Mouse (Mus musculus) kidney, embryonic 14.5 days (tissue): Measurements from ENCODE around the gene Rad51b. TPM values are rescaled to one million over a fixed set of nuclear protein-coding genes. Genes with fewer than 3 reads are reported as not detected.

ENCODE experiments used
- ATAC-seq: fragments of 200-750 bp; cut with Nextera tagmentation; 2 replicates; pipeline ENCODE4 v1.8.0; 2017; ENCODE audit warnings: moderate number of reproducible peaks, mild to moderate bottlenecking, moderate TSS enrichment, moderate library complexity; ENCODE audit not compliant: low FRiP score, low TSS enrichment
- H3K27ac ChIP-seq: fragments of 300-500 bp; sonication (generic); 2 replicates; pipeline ENCODE4 v1.5.1; 2014; ENCODE audit warnings: low read depth, mild to moderate bottlenecking, low read length, moderate library complexity, mixed read lengths
- H3K27me3 ChIP-seq: fragments of 300-500 bp; sonication (generic); 2 replicates; pipeline ENCODE4 v1.6.1; 2014; ENCODE audit warnings: mild to moderate bottlenecking, low read length; ENCODE audit not compliant: control insufficient read depth, insufficient read depth
- H3K36me3 ChIP-seq: fragments of 300-500 bp; sonication (generic); 2 replicates; pipeline ENCODE4 v1.6.1; 2014; ENCODE audit warnings: low read length, mixed read lengths; ENCODE audit not compliant: control insufficient read depth, insufficient read depth
- H3K4me1 ChIP-seq: fragments of 300-500 bp; sonication (generic); 2 replicates; pipeline ENCODE4 v1.6.1; 2014; ENCODE audit warnings: low read length, mixed read lengths; ENCODE audit not compliant: control insufficient read depth, insufficient read depth
- H3K4me2 ChIP-seq: fragments of 300-500 bp; sonication (generic); replicated peaks from 2 replicates; pipeline ENCODE4 v1.6.1; 2014; ENCODE audit warnings: low read depth, mild to moderate bottlenecking, low read length
- H3K4me3 ChIP-seq: fragments of 300-500 bp; sonication (generic); 2 replicates; pipeline ENCODE4 v1.5.1; 2014; ENCODE audit warnings: mild to moderate bottlenecking, low read length
- H3K9ac ChIP-seq: fragments of 300-500 bp; sonication (generic); 2 replicates; pipeline ENCODE4 v1.6.1; 2014; ENCODE audit warnings: low read depth, mild to moderate bottlenecking, low read length, moderate library complexity
- H3K9me3 ChIP-seq: fragments of 300-500 bp; sonication (generic); 2 replicates; pipeline ENCODE4 v1.6.1; 2016; ENCODE audit warnings: low read length; ENCODE audit not compliant: control insufficient read depth
- WGBS: fragments of 180-500 bp; shearing (Covaris S2); extraction: QIAGEN DNeasy Blood & Tissue Kit; methylation state at CpG from one replicate; pipeline ENCODE4 v1.1.7; 2014; 5-methylcytosine and 5-hydroxymethylcytosine counted together
- polyA plus RNA-seq: library from polyadenylated mRNA; unstranded; fragments of >200 nt; fragmentation: Nextera tagmentation; extraction: Ambion mirVana; gene quantifications from 2 replicates; pipeline ENCODE4 v1.2.1, GENCODE M21; 2014

Rad51b gene
- polyA plus RNA-seq, 1 experiment from 2014 or later, result 7.2 TPM

GRCm38 (mm10) chr12:79433724-79434442, 136.8 kb downstream of the Rad51b start:
- Histone ChIP-seq H3K9ac (no peak overlapping the region), H3K36me3 (no peaks in the 10 kb centered on the region), H3K27me3 (no peaks in the 10 kb centered on the region), H3K27ac (no peak overlapping the region), H3K4me1 (peaks cover 8% of the 10 kb centered on the region; the same call in 1 of the 2 replicates), H3K4me3 (no peak overlapping the region), H3K4me2 (no peak overlapping the region), H3K9me3 (no peaks in the 10 kb centered on the region)
- whole genome bisulfite sequencing, result 48% methylated on average over 7 of the region's 7 CpGs
- no peak for ATAC-seq

- H3K9ac ChIP-seq, result no peak overlapping the region
- ATAC-seq, result no peak
- no peak overlapping the region for H3K4me3 ChIP-seq
- H3K4me2 ChIP-seq, result no peak overlapping the region
- no peaks in the 10 kb centered on the region for H3K9me3 ChIP-seq
- H3K36me3 ChIP-seq, result no peaks in the 10 kb centered on the region
- H3K27ac ChIP-seq, result no peak overlapping the region
- H3K27me3 ChIP-seq, result no peaks in the 10 kb centered on the region
- 93% methylated on average over 3 of the region's 3 CpGs for WGBS
- H3K4me1 ChIP-seq, result 0 out of 2 replicates have a peak, but pooled peaks cover 8% of the 10 kb centered on the region
Observed at GRCm38 (mm10) chr12:79435474-79435873, 138.4 kb downstream of the Rad51b start.

DNA sequence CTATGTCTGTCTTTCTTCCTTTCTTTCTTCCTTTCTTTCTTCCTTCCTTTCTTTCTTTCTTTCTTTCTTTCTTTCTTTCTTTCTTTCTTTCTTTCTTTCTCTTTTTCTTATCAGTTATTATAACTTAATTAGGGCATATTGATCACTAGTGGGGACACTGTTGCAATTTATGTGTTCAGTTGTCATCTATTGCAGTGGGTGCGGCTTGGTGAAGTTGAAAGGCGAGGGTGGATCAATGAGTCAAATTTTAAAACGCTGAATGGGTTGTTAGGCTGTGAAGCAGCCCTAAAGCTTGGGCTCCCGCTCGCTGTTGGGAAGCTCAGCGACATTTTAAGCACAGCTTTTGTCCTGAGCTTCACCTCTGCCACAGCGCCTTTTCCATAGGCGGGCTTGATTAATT, 139.0 kb downstream of the Rad51b start:
- Histone ChIP-seq H3K9ac (no peak overlapping the region), H3K27ac (no peak overlapping the region)
- 78% methylated on average over 8 of the region's 8 CpGs for WGBS

DNA sequence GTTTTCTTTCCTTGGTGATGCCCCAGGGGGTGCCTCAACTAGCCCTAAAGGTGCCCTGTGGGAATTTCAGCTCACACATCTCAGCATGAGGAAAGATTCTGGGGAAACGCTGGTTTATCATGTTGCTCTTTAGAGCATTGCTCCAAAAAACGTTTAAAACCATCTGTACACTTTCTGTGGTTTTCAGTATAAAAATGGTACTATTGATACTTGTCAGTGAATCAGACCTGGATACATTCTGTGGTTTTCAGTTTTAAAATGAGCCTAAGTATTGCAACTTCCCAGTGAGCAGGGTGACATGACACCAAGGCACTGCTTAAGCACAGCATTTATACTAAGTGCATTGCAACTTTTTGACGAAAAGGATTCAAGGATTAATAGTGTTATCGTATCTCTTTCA, 139.8 kb downstream of the Rad51b start:
- no peak overlapping the region for H3K4me2 ChIP-seq
- no peak overlapping the region for H3K4me3 ChIP-seq
- ATAC-seq, result no peak
- H3K27ac ChIP-seq, result no peak overlapping the region
- no peaks in the 10 kb centered on the region for H3K36me3 ChIP-seq
- 0 out of 2 replicates have a peak, but pooled peaks cover 8% of the 10 kb centered on the region for H3K4me1 ChIP-seq
- WGBS, result 82% methylated on average over 4 of the region's 4 CpGs
- no peaks in the 10 kb centered on the region for H3K9me3 ChIP-seq
- no peak overlapping the region for H3K9ac ChIP-seq
- H3K27me3 ChIP-seq, result no peaks in the 10 kb centered on the region

More for the DNA sequence above, 139.0 kb downstream of the Rad51b start:
- no peaks in the 10 kb centered on the region for H3K9me3 ChIP-seq
- no peaks in the 10 kb centered on the region for H3K27me3 ChIP-seq
- H3K4me3 ChIP-seq, result no peak overlapping the region
- no peak overlapping the region for H3K4me2 ChIP-seq
- no peaks in the 10 kb centered on the region for H3K36me3 ChIP-seq
- ATAC-seq, result no peak
- H3K4me1 ChIP-seq, result 0 out of 2 replicates have a peak, but pooled peaks cover 8% of the 10 kb centered on the region

DNA sequence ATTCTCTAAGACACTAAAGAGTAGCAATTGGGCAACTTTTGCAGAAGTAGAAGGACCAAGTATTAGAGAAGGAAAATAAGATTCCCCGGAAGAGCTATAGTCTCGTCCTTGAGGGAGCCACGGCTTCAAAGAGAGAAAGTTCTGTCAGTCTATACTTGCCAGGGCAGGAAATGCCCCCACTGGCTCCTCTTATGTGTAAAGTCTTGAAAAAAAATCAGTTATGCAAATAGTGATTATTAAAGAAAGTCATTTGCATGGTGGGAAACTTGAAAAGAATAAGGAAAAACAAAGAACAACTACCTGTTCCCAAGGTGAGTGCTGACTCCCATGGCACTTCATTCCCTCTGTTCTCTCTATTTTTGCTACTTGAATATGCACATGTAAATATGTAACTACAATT, 140.5 kb downstream of the Rad51b start:
- Histone ChIP-seq H3K27me3 (no peaks in the 10 kb centered on the region), H3K4me3 (no peak overlapping the region), H3K4me2 (no peak overlapping the region), H3K9ac (no peak overlapping the region), H3K36me3 (no peaks in the 10 kb centered on the region), H3K4me1 (0 out of 2 replicates have a peak, but pooled peaks cover 8% of the 10 kb centered on the region), H3K27ac (no peak overlapping the region), H3K9me3 (no peaks in the 10 kb centered on the region)
- WGBS, result 80% methylated on average over 3 of the region's 3 CpGs
- ATAC-seq, result no peak

GRCm38 (mm10) chr12:79439961-79440360, 142.9 kb downstream of the Rad51b start:
- 85% methylated on average over 6 of the region's 6 CpGs for WGBS
- ATAC-seq, result no peak
- Histone ChIP-seq H3K36me3 (no peaks in the 10 kb centered on the region), H3K27me3 (no peaks in the 10 kb centered on the region), H3K4me2 (no peak overlapping the region), H3K4me3 (no peak overlapping the region), H3K9me3 (no peaks in the 10 kb centered on the region), H3K27ac (no peak overlapping the region), H3K9ac (no peak overlapping the region), H3K4me1 (0 out of 2 replicates have a peak, but pooled peaks cover 3% of the 10 kb centered on the region)

- H3K27me3 ChIP-seq, result no peaks in the 10 kb centered on the region
- H3K9me3 ChIP-seq, result no peaks in the 10 kb centered on the region
- H3K36me3 ChIP-seq, result no peaks in the 10 kb centered on the region
- no peak overlapping the region for H3K4me2 ChIP-seq
- 0 out of 2 replicates have a peak, but pooled peaks cover 3% of the 10 kb centered on the region for H3K4me1 ChIP-seq
- ATAC-seq, result no peak
- H3K4me3 ChIP-seq, result no peak overlapping the region
- H3K9ac ChIP-seq, result no peak overlapping the region
- WGBS, result 66% methylated on average over 12 of the region's 12 CpGs
- H3K27ac ChIP-seq, result peak overlapping the region; percentile 33; the same call in 1 of the 2 replicates
Observed at GRCm38 (mm10) chr12:79441210-79442005, 144.3 kb downstream of the Rad51b start.

GRCm38 (mm10) chr12:79442126-79442525, 145.0 kb downstream of the Rad51b start:
- Histone ChIP-seq H3K4me1 (0 out of 2 replicates have a peak, but pooled peaks cover 3% of the 10 kb centered on the region), H3K27me3 (no peaks in the 10 kb centered on the region), H3K4me2 (no peak overlapping the region), H3K9me3 (no peaks in the 10 kb centered on the region), H3K9ac (no peak overlapping the region), H3K36me3 (no peaks in the 10 kb centered on the region), H3K4me3 (no peak overlapping the region), H3K27ac (no peak overlapping the region)
- no peak for ATAC-seq
- 69% methylated on average over 7 of the region's 7 CpGs for WGBS
